Mouse (Mus musculus): ENCODE results near the gene Gnb1l. TPM values are rescaled to one million over a fixed set of nuclear protein-coding genes. Genes with fewer than 3 reads are reported as not detected.

The Gnb1l gene
- total RNA-seq, 2 experiments from 2014 or later: 6.0 to 6.7 TPM

DNA sequence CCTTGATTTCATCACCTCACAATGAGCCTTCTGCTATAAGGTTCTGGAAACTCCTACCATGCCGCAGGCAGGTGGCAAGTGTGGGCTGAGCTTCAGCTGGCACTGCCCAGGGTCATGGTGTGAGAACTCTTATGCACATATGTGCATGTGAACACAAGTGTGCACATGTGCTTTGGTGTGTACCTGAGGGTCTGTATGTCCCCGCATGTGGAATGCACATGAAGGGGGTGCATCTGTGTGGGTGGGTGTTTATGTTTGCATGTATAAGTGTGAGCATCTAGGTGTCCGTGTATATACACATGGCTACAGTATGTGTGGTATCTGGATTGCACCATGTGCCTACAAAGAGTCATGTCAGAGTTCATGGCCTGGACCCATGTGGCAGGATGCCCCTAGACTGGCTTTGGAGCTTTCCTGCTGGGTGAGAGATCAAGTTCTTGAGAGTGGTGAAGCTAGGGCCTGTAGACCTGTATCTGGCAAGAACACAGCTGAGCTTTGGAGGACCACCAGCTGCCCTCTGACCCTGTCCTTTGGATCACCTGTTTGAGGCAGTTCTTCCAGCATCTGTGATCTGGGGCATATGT lies 39.0 kb downstream of the Gnb1l start:
- intact Hi-C loops (cut with DNase I): no loop called here
- DNase-seq (ENCODE audit: low spot score in 2 of 2): no peak

DNA sequence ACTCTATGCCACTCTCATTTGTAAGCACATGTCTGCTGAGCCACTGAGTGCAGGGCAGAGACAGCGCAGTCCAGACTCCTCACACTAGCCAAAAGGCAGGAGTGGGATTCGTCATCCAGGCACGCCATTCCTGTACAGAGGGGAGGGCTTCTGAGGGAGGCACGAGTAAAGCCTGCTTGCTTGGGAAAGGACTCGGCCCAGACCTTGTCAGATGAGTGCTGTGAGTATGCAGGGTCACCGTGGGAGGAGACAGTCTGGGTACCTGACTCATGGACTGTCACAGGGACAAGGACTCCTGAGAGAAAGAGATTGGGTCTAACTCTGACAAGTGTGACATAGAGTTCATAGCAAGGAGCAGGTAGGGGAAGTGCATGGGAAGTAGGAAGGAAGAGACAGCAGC lies 40.8 kb downstream of the Gnb1l start:
- intact Hi-C loops (cut with DNase I): no loop called here
- DNase-seq (ENCODE audit: low spot score in 2 of 2): no peak

DNA sequence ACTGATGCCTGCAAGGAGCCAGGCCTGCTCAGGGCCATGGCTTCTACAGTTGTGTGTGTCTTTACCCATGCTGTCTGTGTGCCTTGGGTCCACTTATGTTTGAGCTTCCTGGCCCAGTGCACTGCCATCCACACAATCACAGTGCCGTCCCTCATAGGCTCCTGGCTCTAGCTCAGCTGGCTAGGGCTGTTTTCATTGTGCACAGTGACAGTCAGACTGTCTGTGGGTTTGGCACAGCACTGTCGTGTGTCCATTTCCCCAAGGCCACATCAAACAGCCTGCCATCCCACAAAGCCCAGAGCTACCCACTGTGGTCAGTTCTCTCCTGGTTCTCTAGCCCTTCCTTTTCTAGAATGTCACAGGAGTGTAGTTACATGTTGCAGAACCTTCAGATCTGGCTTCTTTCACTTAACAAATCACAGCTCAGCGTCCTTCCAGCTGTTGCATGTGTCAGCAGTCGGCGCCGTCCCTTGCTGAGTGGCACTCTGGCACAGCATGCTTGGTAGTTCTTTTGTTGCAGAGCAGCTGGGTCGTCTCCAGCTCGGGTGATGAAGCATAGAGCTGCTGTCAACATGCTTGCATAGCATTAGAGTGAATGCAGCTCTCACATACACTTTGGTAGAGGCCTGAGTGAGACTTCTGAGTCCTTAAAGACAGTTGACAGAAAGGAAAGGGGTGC lies 44.8 kb downstream of the Gnb1l start:
- intact Hi-C loops (cut with DNase I): no loop called here
- DNase-seq (ENCODE audit: low spot score in 2 of 2): peak in 1 of 2 experiments; percentile 7

DNA sequence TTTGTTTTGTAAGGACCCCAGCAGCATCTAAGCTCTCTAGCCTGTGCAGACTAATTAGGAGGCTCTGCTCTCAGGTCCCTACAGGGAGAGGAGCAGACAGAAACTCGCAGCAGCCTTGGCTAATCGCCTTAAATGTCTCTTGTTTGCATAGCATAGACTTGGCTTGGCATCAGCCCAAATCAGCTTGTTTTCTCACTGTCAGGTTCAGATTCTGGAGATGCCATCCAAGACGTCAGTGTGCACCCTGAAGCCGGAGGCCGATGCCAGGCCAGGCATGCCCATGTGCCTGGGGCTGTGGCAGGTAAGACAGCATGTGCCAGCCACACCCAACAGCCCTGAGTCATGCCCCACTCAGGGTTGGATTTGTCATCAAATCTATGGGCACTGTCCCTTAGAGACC lies 49.4 kb downstream of the Gnb1l start:
- intact Hi-C loops (cut with DNase I): no loop called here
- peak in 1 of 2 experiments; percentile 6 for DNase-seq (ENCODE audit: low spot score in 2 of 2)

DNA sequence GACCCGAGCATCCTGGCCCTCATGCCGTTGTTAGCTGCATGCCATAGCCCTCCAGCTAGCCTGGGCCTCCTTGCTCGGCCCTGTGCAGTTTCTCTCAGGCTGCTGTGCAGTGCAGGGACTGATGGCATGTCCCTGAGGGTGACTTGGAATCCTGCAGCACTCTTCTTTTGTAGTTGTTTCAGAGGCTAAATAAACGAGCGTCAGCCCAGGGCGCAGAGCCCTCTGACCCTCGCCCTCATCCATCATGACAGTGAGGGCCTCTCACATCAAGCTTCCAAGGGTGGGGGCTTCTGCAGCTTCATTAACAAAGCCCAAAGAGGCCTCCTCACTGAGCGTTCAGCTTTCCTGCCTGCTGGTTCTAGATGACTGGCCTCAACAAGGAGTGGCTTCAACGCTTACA lies 53.1 kb downstream of the Gnb1l start:
- intact Hi-C loops (cut with DNase I): no loop called here
- no peak for DNase-seq (ENCODE audit: low spot score in 2 of 2)

DNA sequence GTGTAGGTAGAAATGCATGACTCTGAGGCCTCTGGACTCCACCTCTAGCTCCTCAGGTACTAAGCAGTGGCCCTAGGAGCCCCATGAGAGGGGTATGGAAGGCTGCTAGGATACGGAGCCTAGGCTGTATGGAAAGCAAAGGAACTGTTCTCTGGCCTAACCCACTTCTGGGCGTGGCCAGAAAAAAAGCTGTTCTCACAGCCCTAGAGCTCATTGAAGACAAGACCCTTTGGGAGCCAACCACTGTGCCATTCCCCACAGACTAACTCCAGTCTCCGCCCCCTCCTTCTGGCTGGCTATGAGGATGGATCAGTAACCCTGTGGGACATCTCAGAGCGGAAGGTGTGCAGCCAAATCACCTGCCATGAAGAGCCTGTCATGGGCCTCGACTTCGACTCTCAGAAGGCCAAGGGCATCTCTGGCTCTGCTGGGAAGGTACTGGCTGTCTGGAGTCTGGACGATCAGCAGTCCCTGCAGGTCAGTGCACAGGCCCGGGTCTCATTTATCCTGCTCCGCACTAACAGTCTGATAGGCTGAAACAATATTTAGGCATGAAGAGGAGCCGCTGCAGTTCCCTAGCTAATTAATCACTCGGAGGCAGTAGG lies 53.7 kb downstream of the Gnb1l start:
- no peak for DNase-seq (ENCODE audit: low spot score in 2 of 2)
- intact Hi-C loops (cut with DNase I): no loop called here

DNA sequence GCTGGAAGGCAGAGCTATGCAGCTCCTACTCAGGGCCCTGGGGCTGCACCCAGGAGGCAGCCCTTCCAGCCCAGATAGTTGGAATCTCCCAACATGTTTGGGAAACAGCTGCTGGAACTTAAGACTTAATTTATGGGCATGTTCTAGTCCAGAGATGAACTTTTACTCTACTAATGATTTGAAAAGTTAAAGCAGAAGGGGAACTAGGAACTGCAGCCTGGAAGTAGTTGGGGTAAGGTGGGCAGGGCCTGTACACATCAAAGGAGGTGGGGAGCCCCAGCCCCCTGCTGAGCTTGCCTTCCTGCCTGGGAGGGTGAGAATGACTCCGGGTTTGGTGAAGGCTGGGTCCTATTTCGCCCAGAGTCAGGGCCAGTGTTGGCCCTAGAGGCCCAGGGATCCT lies 56.2 kb downstream of the Gnb1l start:
- intact Hi-C loops (cut with DNase I): no loop called here
- DNase-seq (ENCODE audit: low spot score in 2 of 2): no peak

DNA sequence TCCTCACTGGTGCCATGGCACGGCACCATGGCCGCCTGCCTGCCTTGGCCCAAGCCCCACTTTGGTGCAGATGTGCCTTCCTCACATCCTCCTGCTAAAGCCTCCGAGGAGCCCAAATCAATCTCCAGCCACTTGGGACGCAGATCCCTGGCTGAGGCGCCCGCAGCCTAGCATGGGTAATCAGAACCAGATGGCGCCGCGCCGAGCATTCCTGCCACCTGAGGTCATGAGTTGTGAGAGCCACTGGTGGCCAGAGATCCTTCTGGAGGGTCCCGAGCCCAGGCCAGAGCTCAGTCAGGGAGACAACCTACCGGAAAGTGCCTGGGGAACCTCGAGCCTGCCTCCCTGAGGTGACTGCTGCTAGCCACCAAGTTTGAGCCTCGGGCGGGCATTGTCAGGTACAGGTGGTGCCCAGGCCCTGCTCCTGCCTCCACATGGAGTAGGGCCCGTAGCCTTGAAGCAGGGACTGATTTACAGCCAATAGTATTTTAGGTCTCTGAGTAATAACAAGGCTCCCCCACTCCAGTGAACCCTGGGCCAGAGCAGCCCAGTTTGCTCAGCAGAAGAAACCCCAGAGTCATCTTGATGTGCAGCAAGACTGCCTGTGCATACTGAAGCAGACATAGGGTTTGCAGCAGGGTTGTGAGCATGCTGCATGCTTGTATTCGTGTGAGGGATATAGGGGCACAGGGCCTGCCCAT lies 56.9 kb downstream of the Gnb1l start:
- intact Hi-C loops (cut with DNase I): no loop called here
- no peak for DNase-seq (ENCODE audit: low spot score in 2 of 2)

DNA sequence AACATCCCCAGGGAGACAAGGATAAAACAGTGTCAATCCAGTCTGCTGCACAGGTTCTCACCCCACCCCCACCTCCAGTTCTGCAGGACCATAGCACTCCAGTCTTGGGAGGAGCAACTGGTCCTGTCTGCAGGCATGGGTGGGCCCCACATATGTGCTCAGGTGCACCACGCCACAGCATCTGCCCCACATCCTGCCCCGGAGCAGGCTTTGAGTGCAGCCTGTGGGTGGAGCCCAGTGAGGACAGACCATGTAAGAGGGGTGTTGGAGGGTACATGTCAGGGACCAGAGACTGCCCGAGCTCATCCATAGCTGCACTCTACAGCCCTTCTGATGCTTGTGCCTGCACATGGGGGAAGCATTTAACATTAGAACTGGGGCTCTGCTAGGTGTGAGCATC lies 57.9 kb downstream of the Gnb1l start:
- DNase-seq (ENCODE audit: low spot score in 2 of 2): no peak

GRCm38 (mm10) chr16:18564472-18564871 lies 66.0 kb downstream of the Gnb1l start:
- no peak for DNase-seq (ENCODE audit: low spot score in 2 of 2)
- intact Hi-C loops (cut with DNase I): no loop called here

More for the DNA sequence above, 57.9 kb downstream of the Gnb1l start:
- intact Hi-C loops (cut with DNase I): no loop called here

GRCm38 (mm10) chr16:18568599-18568998 lies 70.1 kb downstream of the Gnb1l start:
- DNase-seq (ENCODE audit: low spot score in 2 of 2): no peak
- intact Hi-C loops (cut with DNase I): no loop called here

DNA sequence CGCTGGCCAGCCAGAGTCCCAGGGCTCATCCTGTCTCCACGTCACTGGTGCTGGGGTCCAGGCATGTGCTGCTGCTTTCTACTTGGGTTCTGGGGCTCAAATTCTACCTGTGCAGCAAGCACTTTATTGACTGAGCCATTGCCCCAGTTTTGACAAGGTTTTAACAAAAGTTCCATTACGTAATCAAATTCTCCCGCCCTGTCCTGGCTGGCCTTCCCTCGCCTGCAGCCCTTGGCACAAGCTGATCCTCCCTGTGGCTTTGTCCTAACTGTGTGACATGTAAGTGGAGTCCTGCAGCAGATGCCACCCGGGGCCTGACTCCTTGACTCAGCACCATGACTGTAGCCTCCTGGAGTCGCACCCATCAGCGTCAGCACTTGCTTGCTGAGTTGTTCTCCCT lies 75.7 kb downstream of the Gnb1l start:
- intact Hi-C loops (cut with DNase I): no loop called here
- DNase-seq (ENCODE audit: low spot score in 2 of 2): no peak

GRCm38 (mm10) chr16:18577071-18577470 lies 78.6 kb downstream of the Gnb1l start:
- DNase-seq (ENCODE audit: low spot score in 2 of 2): no peak
- intact Hi-C loops (cut with DNase I): no loop called here

DNA sequence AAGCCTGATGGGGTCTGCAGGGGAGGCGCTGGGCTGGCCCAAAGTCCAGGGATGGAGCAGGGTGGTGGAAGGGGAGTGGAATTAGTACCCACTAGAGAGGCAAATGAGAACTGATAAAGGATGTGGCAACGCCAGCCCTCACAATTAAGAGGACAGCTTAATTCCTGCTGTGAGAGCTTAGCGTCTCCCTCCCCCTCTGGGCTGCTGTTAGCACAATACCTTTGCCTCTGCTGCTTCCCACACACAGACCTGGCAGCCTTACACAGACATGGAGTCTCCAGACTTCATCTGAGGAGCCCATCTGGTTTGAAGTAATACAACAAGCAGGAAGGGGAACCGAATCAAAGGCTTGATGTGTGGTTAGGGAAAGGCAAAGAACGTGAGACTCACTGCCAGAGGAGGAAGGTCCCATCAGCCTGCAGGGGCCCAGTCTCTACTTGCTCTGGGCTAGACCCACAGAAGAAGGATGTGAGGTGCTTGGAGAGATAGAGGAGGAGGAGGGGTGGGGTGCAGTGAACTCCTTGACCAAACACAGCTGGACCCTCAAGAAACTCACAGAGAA lies 79.2 kb downstream of the Gnb1l start:
- intact Hi-C loops (cut with DNase I): no loop called here

GRCm38 (mm10) chr16:18580389-18580788 lies 81.9 kb downstream of the Gnb1l start:
- intact Hi-C loops (cut with DNase I): no loop called here
- no peak for DNase-seq (ENCODE audit: low spot score in 2 of 2)

More for the DNA sequence above, 79.2 kb downstream of the Gnb1l start:
- no peak for DNase-seq (ENCODE audit: low spot score in 2 of 2)

DNA sequence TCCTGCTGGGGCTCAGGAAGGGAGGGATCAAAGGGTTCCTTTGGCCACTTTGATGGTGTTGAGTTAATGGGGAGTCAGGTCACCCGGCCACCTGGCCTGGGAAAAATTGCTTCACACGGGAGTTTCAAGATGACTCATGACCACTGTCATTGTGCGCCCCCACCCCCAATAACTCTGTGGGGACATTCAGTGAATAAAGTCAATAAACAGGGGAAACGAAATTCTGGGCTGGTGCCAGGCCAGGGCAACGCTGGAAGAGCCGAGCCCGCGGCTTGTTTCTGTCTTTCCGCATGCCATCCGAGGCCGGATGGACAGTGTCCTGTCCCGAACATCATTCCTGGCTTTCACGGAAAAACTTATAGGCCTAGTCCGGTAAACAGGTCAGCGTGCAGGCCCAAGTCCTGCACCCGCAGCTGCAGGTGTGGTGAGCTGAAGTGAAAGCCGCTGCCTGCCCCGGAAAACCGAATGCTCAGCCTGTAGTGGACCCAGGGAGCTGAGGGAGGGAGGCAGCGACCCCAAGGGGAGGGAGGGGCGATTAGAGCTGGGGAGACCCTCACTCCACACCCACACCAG lies 82.6 kb downstream of the Gnb1l start:
- intact Hi-C loops (cut with DNase I): no loop called here
- DNase-seq (ENCODE audit: low spot score in 2 of 2): no peak

- intact Hi-C loops (cut with DNase I): no loop called here
- peak in 1 of 2 experiments; percentile 14 for DNase-seq (ENCODE audit: low spot score in 2 of 2)
Observed at GRCm38 (mm10) chr16:18581623-18582205, 83.2 kb downstream of the Gnb1l start.

- no peak for DNase-seq (ENCODE audit: low spot score in 2 of 2)
- intact Hi-C loops (cut with DNase I): no loop called here
Observed at GRCm38 (mm10) chr16:18582426-18583148, 84.1 kb downstream of the Gnb1l start.

- intact Hi-C loops (cut with DNase I): no loop called here
- no peak for DNase-seq (ENCODE audit: low spot score in 2 of 2)
Observed at GRCm38 (mm10) chr16:18583169-18583568, 84.7 kb downstream of the Gnb1l start.
